Mouse (Mus musculus) olfactory bulb, adult 2 months (tissue): ENCODE measurements around the gene Calcrl.

Experiments used
- CTCF ChIP-seq: fragments of 200-500 bp; IDR thresholded peaks from 2 replicates; pipeline ENCODE4 v1.5.1; 2012; ENCODE audit warnings: low read depth, mild to moderate bottlenecking, low read length, moderate library complexity; ENCODE audit not compliant: insufficient read depth
- POLR2A ChIP-seq: fragments of 200-500 bp; IDR thresholded peaks from 2 replicates; pipeline ENCODE4 v1.6.1; 2012; ENCODE audit warnings: mild to moderate bottlenecking, low read depth, low read length, moderate library complexity; ENCODE audit not compliant: insufficient read depth

GRCm38 (mm10) chr2:84343756-84344155 is 81.5 kb downstream of the Calcrl start:
- no peak for TF ChIP-seq CTCF
- no peak for TF ChIP-seq POLR2A
